Mouse (Mus musculus): Measurements from ENCODE around the gene Ccl17.

DNA sequence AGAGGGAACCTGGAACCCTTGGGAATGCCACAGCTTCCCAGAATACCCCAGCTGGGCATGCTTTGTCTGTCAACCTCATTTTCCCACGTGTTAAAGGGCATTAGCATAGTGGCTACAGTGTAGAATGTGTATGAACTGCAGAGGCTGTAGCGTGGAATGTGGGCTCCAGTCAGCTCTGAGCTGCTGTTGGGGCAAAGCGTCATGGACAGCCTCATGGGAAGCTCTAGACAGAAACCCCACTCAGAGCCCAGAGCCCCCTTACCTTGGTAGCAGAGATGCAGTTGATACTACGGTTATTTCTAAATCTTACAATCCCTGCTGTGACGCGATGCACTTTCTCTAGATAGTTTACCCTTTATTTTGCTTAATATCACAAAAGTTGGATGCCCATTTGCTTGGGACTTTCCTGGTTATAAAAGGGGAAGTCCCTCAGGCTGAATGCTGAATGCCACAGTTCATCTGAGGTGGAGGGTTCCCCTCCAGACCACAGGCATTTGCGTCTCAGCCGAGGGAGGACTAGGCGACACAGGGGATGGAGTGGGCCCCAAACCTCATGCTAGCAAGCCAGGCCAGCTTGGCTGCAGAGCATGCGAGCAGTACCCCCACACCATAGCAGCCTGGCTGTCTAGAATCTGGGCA lies 31.2 kb upstream of the Ccl17 start:
- TF ChIP-seq CTCF (IDR thresholded peaks at IDR 0.05; ENCODE audit: borderline replicate concordance, extremely low read depth, insufficient read depth, insufficient read length) = no peak
- no peak for TF ChIP-seq POLR2A (IDR thresholded peaks at IDR 0.05; ENCODE audit: borderline replicate concordance, extremely low read depth, insufficient read depth, insufficient read length, poor library complexity, severe bottlenecking)
